Mouse (Mus musculus) cerebellum, adult 9-11 months (tissue): ENCODE data around the gene Gm10447.
A peak's percentile ranks its signal among the peaks of the same experiment; 100 is the strongest.
"Not testable (repeated sequence)": the region's sequence is repeated elsewhere in the genome, so short reads cannot be mapped to it uniquely, and the experiment has no call there.

Experiments
- DNase-seq: peaks from one replicate; pipeline ENCODE4 v3.0.0; 2022

The Gm10447 gene

GRCm38 (mm10) chr11:53441921-53442320, 15.0 kb downstream of the Gm10447 start:
- no peak for DNase-seq

DNA sequence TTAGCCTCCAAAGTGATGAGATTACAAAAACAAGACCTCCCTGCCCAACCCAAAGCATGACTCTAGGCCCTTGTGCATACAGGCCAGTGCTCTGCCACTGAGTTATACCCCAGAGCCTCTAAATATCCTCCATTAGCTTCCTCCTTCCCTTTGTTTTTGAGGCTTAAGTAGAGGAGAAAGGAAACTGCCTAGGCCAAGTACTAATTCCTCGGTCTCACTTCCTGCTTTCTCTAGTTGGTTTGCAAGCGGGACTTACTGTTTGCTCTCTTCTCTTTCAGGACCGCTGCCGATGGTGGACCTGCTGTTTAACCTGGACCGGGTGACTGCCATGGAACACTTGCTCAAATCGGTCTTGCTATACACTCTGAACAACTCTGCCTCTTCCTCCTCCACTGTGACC, 20.6 kb downstream of the Gm10447 start:
- no peak for DNase-seq

GRCm38 (mm10) chr11:53435504-53435903, 21.4 kb downstream of the Gm10447 start:
- no peak for DNase-seq

GRCm38 (mm10) chr11:53433057-53433456, 23.9 kb downstream of the Gm10447 start:
- DNase-seq, result no peak

DNA sequence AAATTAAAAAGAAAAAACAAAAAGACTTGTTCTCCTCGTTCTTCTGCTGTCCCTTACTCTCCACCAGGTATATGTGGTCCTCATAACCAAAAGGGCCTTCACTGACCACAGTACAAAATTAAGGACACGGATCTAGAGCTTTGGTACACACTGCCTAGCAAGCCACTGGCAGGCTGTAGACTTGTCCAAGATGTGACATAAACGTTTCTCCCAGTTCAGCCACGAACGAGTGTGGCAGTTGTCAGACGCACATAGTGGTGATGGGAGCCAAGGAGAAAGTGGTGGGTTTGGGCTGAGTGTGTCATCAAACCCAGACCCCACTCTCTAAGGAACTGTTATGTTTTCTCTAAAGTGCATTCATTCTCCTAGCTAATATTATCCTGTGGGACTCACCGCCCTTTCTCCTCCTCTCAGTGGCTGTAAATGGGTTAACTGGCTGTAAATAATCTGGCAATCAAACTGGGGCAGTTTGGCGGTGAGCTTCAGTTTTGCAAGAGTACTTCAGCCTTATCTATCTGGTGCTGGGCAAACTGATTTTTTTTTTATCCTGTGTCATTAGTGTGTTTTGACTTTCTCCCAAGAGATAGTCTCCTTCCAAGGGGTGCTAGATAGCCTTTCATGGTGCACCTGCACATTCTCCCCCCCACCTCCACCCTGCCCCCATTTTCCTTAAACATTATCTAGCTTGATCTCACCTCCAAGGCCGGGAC, 25.4 kb downstream of the Gm10447 start:
- DNase-seq, result no peak

GRCm38 (mm10) chr11:53430670-53431346, 26.1 kb downstream of the Gm10447 start, which contains the start of the genes Uqcrq and Gdf9:
Gene Uqcrq (minus strand): TSS chr11:53430831.
Gene Gdf9 (plus strand): TSS chr11:53431023.
- DNase-seq, result peak; percentile 100

DNA sequence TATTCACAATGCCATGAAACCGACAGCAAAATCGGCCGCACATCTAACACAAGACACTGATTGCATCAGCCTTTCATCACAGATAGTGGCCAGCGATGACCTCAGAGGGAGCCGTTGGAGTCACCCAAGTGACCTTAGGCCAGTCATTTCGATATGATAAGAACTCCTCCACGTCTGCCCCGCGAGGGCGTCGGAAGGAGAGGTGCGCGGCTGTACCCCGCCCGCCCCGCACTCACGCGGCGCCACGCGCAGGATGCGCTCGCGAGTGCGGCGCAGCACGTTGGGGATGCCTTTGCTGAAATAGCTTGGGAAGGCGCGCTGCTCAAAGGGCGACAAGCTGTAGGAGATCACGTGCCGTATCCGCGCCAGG, 26.6 kb downstream of the Gm10447 start:
- no peak for DNase-seq

DNA sequence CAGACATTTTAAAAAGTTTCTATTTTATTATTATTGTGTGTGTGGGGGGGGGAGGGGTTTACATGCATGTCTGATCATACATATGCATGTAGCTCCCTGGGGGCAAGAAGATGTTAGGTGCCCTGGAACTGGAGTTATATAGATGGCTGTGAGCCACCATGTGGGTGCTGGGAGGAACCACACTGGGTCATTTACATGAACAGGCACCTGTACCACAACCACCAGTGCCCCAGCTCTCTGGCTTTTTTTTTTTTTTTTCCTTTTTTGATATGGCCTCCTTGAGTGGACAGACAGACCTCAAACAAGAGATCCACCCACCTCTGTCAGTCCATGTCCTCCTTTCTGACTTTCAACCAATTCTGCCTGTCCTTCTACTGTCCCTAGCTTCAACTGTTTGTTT, 27.7 kb downstream of the Gm10447 start:
- DNase-seq, result no peak

GRCm38 (mm10) chr11:53428716-53429057, 28.2 kb downstream of the Gm10447 start:
- DNase-seq, result no peak

DNA sequence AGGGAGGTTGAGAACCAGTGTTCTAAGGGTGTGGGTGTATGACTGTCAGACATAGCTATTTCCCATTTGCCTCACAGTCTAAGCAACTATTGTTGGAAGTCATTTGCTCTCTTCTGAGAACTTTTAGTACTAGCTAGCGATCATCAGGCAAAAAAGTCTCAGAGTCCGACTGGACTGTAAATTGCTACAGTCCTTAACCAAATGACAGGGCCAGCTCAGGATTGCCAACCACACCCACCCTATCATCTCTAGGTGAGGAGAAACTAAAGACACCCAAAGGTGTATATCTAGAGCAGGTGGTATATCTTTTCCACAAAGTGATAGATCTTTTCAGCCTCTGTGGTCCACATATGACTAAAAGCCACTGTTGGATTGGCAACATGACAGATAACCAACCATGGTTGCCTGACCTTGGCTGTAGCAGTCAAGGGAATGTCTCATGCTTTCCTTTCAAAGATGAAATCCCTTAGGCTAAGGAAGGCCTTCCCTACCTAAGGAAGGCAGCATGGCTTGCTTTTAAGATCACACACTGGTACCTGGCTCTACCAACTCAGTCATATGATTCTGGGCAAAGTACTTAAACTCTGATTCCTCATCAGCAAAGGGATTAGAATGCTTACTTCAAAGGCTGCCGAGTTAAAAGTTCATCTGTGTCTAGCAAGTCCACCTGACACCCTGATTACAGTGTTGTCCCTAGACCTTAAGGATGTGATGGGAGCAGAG, 28.8 kb downstream of the Gm10447 start:
- no peak for DNase-seq

DNA sequence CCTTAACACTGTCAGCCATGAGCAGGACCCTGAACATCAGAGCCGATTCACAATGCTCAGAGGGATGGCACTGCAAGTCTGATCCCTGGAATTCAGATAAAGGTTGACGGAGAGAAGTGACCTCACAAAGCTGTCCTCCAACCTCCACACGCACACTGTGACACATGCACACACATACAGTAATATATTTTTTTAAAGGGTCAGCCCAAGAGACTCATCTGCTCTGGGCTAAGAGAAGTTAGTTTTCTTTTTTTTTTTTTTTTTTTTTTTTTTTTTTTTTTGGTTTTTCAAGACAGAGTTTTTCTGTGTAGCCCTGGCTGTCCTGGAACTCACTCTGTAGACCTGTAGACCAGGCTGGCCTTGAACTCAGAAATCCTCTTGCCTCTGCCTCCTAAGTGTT, 30.0 kb downstream of the Gm10447 start:
- DNase-seq, result not testable (repeated sequence)

- DNase-seq, result no peak
Measured at GRCm38 (mm10) chr11:53425711-53426255, 31.1 kb downstream of the Gm10447 start.

DNA sequence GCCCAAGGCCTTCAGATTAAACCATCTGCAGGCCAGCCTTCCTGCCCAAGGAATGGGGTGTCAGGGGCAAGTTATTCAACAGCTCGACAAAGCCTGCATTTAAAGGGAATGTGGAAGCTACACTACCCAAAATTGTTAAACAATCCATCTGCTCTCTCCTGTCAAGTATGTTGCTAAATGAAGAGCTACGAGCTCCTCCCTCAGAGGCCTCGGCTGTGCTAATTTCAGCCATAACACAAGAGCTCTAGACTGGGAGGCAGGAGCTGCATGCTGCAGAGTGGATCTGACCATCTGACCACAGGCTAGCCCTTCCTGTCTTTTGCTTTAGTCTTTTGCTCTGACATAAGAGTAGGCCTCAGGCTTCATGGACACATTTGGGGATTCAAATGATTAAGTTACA, 31.7 kb downstream of the Gm10447 start:
- no peak for DNase-seq

GRCm38 (mm10) chr11:53424826-53425225, 32.1 kb downstream of the Gm10447 start:
- no peak for DNase-seq

DNA sequence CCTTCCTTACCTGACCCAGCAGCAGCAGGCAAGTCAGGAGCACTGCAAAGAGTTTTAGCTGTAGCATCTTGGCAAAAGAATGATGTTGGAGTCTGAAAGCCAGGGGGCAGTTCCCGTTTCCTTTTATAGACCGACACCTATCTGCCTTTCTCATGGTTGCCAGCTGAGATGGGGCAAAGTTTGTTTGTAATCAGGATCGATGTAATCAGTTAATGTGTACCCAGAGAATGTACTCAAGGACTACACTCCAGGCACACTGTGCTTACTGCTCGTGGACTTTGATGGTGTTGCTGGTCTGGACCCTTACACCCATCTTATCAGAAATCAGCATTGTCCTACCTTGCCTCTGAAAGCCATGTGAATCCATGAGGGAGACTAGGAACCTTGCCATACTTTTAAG, 33.9 kb downstream of the Gm10447 start, which contains the start of gene Leap2:
Gene Leap2, minus strand, starts transcription at position 135 of the 400 bp plus-strand sequence.
- no peak for DNase-seq

DNA sequence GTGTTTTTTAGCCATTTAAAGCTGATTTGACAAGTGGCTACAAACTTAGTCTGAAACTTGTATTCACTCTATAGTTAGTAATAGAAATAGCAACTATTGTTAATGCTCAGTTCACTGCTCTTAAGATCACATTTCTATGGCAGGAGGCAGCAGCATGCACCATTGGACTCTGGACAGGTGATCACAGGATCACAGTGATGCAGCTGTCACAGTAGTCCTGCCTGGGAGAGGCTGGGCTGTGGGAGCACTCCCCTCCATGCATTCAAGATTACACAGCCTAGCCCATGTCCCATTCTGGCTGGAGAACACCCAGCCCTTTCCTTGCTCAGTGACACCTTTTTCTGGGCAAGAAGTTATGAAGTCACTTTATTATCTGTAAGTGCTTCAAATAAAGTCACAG, 38.9 kb downstream of the Gm10447 start:
- DNase-seq, result no peak

DNA sequence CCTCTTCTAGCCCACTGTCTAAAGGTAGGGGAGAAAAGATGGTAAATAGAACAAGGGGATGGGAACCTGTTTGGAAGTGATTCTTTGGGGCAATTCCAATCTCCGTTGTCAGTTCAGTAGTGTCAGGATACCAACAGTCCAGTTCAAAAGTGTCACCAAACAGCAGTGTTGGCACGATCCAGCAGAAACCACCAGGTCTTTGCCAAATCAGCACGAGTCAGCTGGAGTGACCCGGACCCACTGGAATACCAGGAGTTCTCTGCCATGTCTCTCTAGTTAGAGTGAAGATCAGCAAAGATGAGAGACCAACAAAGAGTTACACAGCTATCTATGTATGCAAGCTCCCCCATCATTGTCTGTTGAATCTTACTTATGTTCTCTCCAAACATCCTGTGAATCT, 43.0 kb downstream of the Gm10447 start:
- no peak for DNase-seq

- DNase-seq, result no peak
Measured at GRCm38 (mm10) chr11:53411738-53412137, 45.2 kb downstream of the Gm10447 start.
